Mouse (Mus musculus): ENCODE results near the gene Dop1b. TPM values are rescaled to one million over a fixed set of nuclear protein-coding genes. Genes with fewer than 3 reads are reported as not detected.
"Not testable (repeated sequence)": the region's sequence is repeated elsewhere in the genome, so short reads cannot be mapped to it uniquely, and the experiment has no call there.

Dop1b gene
- 17.2 and 21.6 TPM in 2 replicates for polyA plus RNA-seq (2015; fragmentation: Nextera tagmentation; extraction: Ambion mirVana)

DNA sequence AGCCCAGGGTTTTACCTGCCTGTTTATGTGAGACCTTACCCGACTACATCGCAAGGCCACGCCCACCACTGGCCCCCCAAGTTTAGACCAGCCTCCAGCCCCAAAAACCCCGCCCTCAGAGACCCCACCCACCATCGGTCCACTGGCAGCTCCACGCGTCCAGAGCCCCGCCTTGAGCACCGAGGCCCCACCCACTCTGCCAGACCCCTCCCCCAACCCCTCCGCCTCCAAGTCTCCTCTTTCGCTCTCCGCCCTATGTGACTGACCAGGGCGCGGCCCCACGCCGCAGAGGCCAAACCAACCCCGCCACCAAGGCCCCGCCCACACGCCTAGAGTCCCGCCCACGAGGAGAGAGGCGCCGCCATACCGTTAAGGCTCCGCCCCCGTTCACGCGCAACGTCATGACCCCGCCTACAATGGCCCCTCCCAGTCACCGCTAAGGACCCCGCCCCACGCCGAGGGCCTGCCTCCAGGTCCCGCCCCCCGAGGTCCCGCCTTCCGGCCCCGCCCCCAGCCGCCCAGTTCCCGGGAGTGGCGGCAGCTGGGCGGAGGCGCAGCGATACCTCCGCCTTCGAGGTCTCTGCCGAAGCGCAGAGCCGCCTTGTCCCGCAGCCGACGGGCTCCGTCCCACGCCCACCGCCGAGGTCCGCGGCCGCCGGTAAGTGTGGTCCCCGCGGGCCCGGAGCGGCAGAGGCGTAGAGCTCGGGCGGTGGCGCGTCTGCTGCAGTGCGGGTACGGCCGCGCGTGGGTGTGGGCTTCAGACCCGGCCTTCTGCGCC lies at the start of gene Dop1b:
Gene Dop1b (plus strand): TSS at position 494 of the 778 bp plus-strand sequence.
- WGBS (ENCODE audit: insufficient replicate concordance), result under 1% methylated on average over 64 of the region's 77 CpGs
- peak within 1 kb of the TSS; percentile 99 for H3K4me2 ChIP-seq (ENCODE audit: low read depth, low read length)
- peak; percentile 88 for ATAC-seq (ENCODE audit: low read depth)
- no peaks in the 10 kb centered on the region for H3K36me3 ChIP-seq (ENCODE audit: control insufficient read depth, insufficient read depth)
- H3K27me3 ChIP-seq (ENCODE audit: control insufficient read depth, insufficient read depth, low read depth, low read length), result no peaks in the 10 kb centered on the region
- peak within 1 kb of the TSS; percentile 90 for H3K4me3 ChIP-seq (ENCODE audit: low read depth, low read length)
- peaks cover 32% of the 10 kb centered on the region for H3K4me1 ChIP-seq (ENCODE audit: control insufficient read depth, low read depth, low read length)
- no peaks in the 10 kb centered on the region for H3K9me3 ChIP-seq (replicated peaks; ENCODE audit: control insufficient read depth, low read length)
- peak within 1 kb of the TSS; percentile 92 for H3K27ac ChIP-seq (ENCODE audit: low read length)
- H3K9ac ChIP-seq (ENCODE audit: low read depth, low read length), result peak within 1 kb of the TSS; percentile 97

DNA sequence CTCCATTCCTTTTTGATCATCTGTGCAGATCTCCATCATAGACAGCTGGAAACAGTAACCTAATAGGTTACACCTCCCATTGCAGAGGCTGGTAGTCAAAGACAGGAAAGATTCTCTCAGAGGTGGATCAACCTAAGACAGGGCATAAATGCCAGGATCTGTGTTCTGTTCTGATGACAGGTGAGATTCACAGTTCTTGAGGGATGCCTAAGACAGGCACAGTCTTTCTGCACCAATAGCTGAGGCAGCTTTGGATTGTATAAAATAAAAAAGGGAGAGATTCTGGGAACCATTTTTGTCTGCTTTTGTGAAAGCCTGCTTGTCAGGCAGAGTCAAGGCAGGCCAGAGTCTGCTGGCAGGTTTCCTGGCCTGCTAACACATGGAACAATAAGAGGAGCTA lies 43.7 kb upstream of the Dop1b start:
- no peak overlapping the region for H3K4me3 ChIP-seq (ENCODE audit: low read depth, low read length)
- no peak overlapping the region for H3K9ac ChIP-seq (ENCODE audit: low read depth, low read length)
- no peaks in the 10 kb centered on the region for H3K27me3 ChIP-seq (ENCODE audit: control insufficient read depth, insufficient read depth, low read depth, low read length)
- no peaks in the 10 kb centered on the region for H3K36me3 ChIP-seq (ENCODE audit: control insufficient read depth, insufficient read depth)
- H3K9me3 ChIP-seq (replicated peaks; ENCODE audit: control insufficient read depth, low read length), result peaks cover 2% of the 10 kb centered on the region; the same call in 1 of the 2 replicates
- H3K4me2 ChIP-seq (ENCODE audit: low read depth, low read length), result no peak overlapping the region
- H3K27ac ChIP-seq (ENCODE audit: low read length), result no peak overlapping the region
- ATAC-seq (ENCODE audit: low read depth), result no peak
- H3K4me1 ChIP-seq (ENCODE audit: control insufficient read depth, low read depth, low read length), result no peaks in the 10 kb centered on the region

- peaks cover 2% of the 10 kb centered on the region; the same call in 1 of the 2 replicates for H3K9me3 ChIP-seq (replicated peaks; ENCODE audit: control insufficient read depth, low read length)
- ATAC-seq (ENCODE audit: low read depth), result no peak
- H3K4me2 ChIP-seq (ENCODE audit: low read depth, low read length), result no peak overlapping the region
- no peak overlapping the region for H3K4me3 ChIP-seq (ENCODE audit: low read depth, low read length)
- H3K27ac ChIP-seq (ENCODE audit: low read length), result no peak overlapping the region
- H3K4me1 ChIP-seq (ENCODE audit: control insufficient read depth, low read depth, low read length), result no peaks in the 10 kb centered on the region
- H3K9ac ChIP-seq (ENCODE audit: low read depth, low read length), result no peak overlapping the region
- H3K36me3 ChIP-seq (ENCODE audit: control insufficient read depth, insufficient read depth), result no peaks in the 10 kb centered on the region
- no peaks in the 10 kb centered on the region for H3K27me3 ChIP-seq (ENCODE audit: control insufficient read depth, insufficient read depth, low read depth, low read length)
These were observed 42.2 kb upstream of the Dop1b start for GRCm38 (mm10) chr16:93669521-93669920.

- not testable (repeated sequence) for H3K4me3 ChIP-seq (ENCODE audit: low read depth, low read length); H3K27ac ChIP-seq (ENCODE audit: low read length); H3K9me3 ChIP-seq (replicated peaks; ENCODE audit: control insufficient read depth, low read length); H3K36me3 ChIP-seq (ENCODE audit: control insufficient read depth, insufficient read depth); H3K4me1 ChIP-seq (ENCODE audit: control insufficient read depth, low read depth, low read length); H3K9ac ChIP-seq (ENCODE audit: low read depth, low read length); H3K4me2 ChIP-seq (ENCODE audit: low read depth, low read length); ATAC-seq (ENCODE audit: low read depth); H3K27me3 ChIP-seq (ENCODE audit: control insufficient read depth, insufficient read depth, low read depth, low read length)
- 43% methylated on average over 4 of the region's 4 CpGs for WGBS (ENCODE audit: insufficient replicate concordance)
These were observed 41.2 kb upstream of the Dop1b start for GRCm38 (mm10) chr16:93670466-93670865.

DNA sequence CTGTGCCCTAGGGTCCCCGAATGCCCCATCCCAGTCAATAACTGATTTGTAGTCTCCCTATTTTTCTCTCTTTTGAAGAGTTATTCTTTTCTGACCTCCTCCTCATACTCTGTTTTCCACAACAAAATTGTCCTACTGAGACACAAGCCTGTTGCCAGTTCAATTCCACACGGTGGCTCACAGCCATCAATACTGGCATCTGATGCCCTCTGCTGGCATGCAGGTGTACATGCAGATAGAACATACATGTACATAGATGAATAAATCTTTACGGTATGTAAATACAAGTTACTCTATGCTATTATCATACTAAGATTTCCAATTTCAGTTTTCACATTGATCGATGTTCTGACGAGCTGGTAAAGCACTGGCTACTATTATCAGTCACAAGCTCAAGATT lies 40.6 kb upstream of the Dop1b start:
- Histone ChIP-seq H3K27ac (ENCODE audit: low read length) (no peak overlapping the region), H3K4me1 (ENCODE audit: control insufficient read depth, low read depth, low read length) (no peaks in the 10 kb centered on the region), H3K36me3 (ENCODE audit: control insufficient read depth, insufficient read depth) (no peaks in the 10 kb centered on the region), H3K4me3 (ENCODE audit: low read depth, low read length) (no peak overlapping the region), H3K27me3 (ENCODE audit: control insufficient read depth, insufficient read depth, low read depth, low read length) (no peaks in the 10 kb centered on the region), H3K4me2 (ENCODE audit: low read depth, low read length) (no peak overlapping the region), H3K9ac (ENCODE audit: low read depth, low read length) (no peak overlapping the region), H3K9me3 (replicated peaks; ENCODE audit: control insufficient read depth, low read length) (peaks cover 2% of the 10 kb centered on the region; the same call in 1 of the 2 replicates)
- no peak for ATAC-seq (ENCODE audit: low read depth)
- 66% methylated on average over 5 of the region's 5 CpGs for WGBS (ENCODE audit: insufficient replicate concordance)

DNA sequence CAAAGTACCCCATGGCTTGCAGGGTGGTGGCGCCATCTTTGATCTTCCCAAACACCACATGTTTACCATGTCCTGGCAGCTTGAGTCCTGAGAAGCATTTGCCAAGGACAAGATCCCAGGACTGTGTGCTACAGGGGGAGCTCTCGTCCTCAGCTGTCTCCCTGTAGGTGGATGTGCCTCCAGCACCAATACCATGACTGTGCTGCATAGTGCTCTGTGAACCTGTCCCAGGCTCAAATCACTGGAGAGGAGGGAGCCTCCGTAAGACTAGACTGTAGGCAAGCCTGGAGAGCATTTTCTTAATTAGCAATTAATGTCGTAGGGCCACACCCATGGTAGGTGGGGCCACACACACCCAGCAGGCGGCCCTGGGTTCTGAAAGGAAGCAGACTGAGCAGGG lies 35.3 kb upstream of the Dop1b start:
- Histone ChIP-seq H3K4me1 (ENCODE audit: control insufficient read depth, low read depth, low read length) (no peaks in the 10 kb centered on the region), H3K4me3 (ENCODE audit: low read depth, low read length) (no peak overlapping the region), H3K4me2 (ENCODE audit: low read depth, low read length) (no peak overlapping the region), H3K9ac (ENCODE audit: low read depth, low read length) (no peak overlapping the region), H3K36me3 (ENCODE audit: control insufficient read depth, insufficient read depth) (no peaks in the 10 kb centered on the region), H3K27ac (ENCODE audit: low read length) (no peak overlapping the region), H3K9me3 (replicated peaks; ENCODE audit: control insufficient read depth, low read length) (no peaks in the 10 kb centered on the region), H3K27me3 (ENCODE audit: control insufficient read depth, insufficient read depth, low read depth, low read length) (peaks cover 8% of the 10 kb centered on the region)
- ATAC-seq (ENCODE audit: low read depth), result no peak
- 51% methylated on average over 5 of the region's 5 CpGs for WGBS (ENCODE audit: insufficient replicate concordance)

DNA sequence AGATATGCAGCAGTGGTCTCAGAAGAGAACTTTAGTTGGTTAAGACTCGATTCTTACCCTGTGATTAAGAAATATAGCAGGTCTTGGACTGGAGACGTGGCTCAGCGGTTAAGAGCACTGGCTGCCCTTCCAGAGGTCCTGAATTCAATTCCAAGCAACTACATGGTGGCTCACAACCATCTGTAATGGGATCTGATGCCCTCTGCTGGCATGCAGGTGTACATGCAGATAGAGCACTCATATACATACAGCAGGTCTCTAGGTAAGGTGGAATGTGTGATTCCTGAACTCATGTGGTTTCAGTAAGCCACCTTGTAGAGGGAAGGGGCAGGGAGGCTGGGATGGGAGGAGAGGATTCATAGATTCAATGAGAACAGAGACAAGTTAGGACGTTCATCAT lies 33.5 kb upstream of the Dop1b start:
- no peaks in the 10 kb centered on the region for H3K9me3 ChIP-seq (replicated peaks; ENCODE audit: control insufficient read depth, low read length)
- H3K36me3 ChIP-seq (ENCODE audit: control insufficient read depth, insufficient read depth), result no peaks in the 10 kb centered on the region
- H3K4me3 ChIP-seq (ENCODE audit: low read depth, low read length), result no peak overlapping the region
- peaks cover under 1% of the 10 kb centered on the region for H3K4me1 ChIP-seq (ENCODE audit: control insufficient read depth, low read depth, low read length)
- H3K27me3 ChIP-seq (ENCODE audit: control insufficient read depth, insufficient read depth, low read depth, low read length), result peaks cover 26% of the 10 kb centered on the region
- ATAC-seq (ENCODE audit: low read depth), result no peak
- H3K4me2 ChIP-seq (ENCODE audit: low read depth, low read length), result no peak overlapping the region
- no peak overlapping the region for H3K27ac ChIP-seq (ENCODE audit: low read length)
- H3K9ac ChIP-seq (ENCODE audit: low read depth, low read length), result no peak overlapping the region
- WGBS (ENCODE audit: insufficient replicate concordance), result 57% methylated on average over 4 of the region's 4 CpGs

DNA sequence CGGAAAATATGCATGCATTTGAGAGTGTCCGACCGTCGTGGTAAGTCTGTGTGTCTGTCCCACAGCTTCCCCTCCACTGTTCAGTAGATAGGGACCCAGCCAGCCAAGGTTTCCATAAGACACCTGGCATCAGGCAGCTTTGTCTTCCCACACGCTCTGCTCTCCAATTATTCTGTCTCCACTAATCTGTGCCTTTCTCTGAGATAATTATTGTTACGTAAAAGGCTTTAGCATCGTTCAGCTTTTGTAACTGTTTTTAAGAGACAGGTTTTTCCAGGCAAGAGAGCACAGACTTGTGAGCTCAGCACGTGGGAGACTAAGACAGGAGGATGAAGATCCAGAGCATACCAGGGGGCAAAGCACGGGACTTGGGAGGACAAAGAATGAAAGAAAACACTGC lies 32.5 kb upstream of the Dop1b start:
- Histone ChIP-seq H3K4me2 (ENCODE audit: low read depth, low read length) (no peak overlapping the region), H3K9me3 (replicated peaks; ENCODE audit: control insufficient read depth, low read length) (no peaks in the 10 kb centered on the region), H3K4me1 (ENCODE audit: control insufficient read depth, low read depth, low read length) (peaks cover 7% of the 10 kb centered on the region), H3K9ac (ENCODE audit: low read depth, low read length) (no peak overlapping the region), H3K36me3 (ENCODE audit: control insufficient read depth, insufficient read depth) (no peaks in the 10 kb centered on the region), H3K27ac (ENCODE audit: low read length) (no peak overlapping the region), H3K4me3 (ENCODE audit: low read depth, low read length) (no peak overlapping the region), H3K27me3 (ENCODE audit: control insufficient read depth, insufficient read depth, low read depth, low read length) (peaks cover 36% of the 10 kb centered on the region)
- ATAC-seq (ENCODE audit: low read depth), result no peak
- WGBS (ENCODE audit: insufficient replicate concordance), result 55% methylated on average over 9 of the region's 9 CpGs

DNA sequence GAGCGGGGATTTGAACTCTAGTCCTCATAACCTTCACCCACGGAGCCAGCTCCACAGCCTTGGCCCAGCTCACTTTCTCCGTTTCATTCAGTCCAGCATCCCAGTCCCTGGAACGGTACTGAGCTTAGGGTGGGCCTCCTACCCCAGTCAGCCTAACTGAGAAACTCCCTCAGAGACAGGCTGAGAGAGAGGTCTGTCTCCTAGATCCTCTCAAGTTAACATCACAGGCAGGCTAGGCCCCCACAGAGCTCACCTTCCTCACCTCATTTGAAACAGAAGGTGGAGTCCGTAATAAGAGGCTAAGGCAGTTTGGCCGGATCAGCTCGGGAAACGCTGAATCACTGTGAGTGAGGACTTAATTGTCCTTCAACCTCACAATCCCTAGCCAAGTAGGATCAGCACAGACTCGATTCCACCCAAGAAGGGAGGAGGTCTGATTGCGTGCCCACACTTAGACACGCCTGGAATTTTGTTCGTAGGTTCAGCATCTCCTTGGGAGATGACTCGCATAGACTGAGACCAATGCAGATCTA lies 29.5 kb upstream of the Dop1b start:
- Histone ChIP-seq H3K36me3 (ENCODE audit: control insufficient read depth, insufficient read depth) (no peaks in the 10 kb centered on the region), H3K27ac (ENCODE audit: low read length) (no peak overlapping the region), H3K9ac (ENCODE audit: low read depth, low read length) (no peak overlapping the region), H3K9me3 (replicated peaks; ENCODE audit: control insufficient read depth, low read length) (no peaks in the 10 kb centered on the region), H3K4me3 (ENCODE audit: low read depth, low read length) (no peak overlapping the region), H3K27me3 (ENCODE audit: control insufficient read depth, insufficient read depth, low read depth, low read length) (peaks cover 50% of the 10 kb centered on the region), H3K4me2 (ENCODE audit: low read depth, low read length) (peak overlapping the region; percentile 70; the same call in 1 of the 2 replicates), H3K4me1 (ENCODE audit: control insufficient read depth, low read depth, low read length) (peaks cover 7% of the 10 kb centered on the region)
- 21% methylated on average over 13 of the region's 13 CpGs for WGBS (ENCODE audit: insufficient replicate concordance)
- ATAC-seq (ENCODE audit: low read depth), result no peak

Data from liver, embryonic 16.5 days (tissue).